Mouse (Mus musculus) lung, adult 2 months (tissue): Measurements from ENCODE around the gene Stk11. TPM values are rescaled to one million over a fixed set of nuclear protein-coding genes. Genes with fewer than 3 reads are reported as not detected.

Source experiments
- DNase-seq: peaks from one replicate; pipeline ENCODE4 v3.0.0; 2022
- H3K4me1 ChIP-seq: fragments of 200-500 bp; 2 replicates; pipeline ENCODE4 v1.6.1; 2011; ENCODE audit warnings: low read length; ENCODE audit not compliant: control insufficient read depth, insufficient read depth
- H3K4me3 ChIP-seq: fragments of 200-500 bp; replicated peaks from 2 replicates; pipeline ENCODE3; 2011; ENCODE audit warnings: low read depth, mild to moderate bottlenecking, control low read depth, low read length; ENCODE audit errors: extremely low read depth
- CTCF ChIP-seq: fragments of 200-500 bp; IDR thresholded peaks from 2 replicates; pipeline ENCODE4 v1.5.1; 2011; ENCODE audit warnings: mild to moderate bottlenecking, low read length, control low read depth; ENCODE audit not compliant: insufficient read depth
- POLR2A ChIP-seq: fragments of 200-500 bp; IDR thresholded peaks from 2 replicates; pipeline ENCODE4 v1.6.1; 2011; ENCODE audit warnings: low read depth, mild to moderate bottlenecking, control low read depth, low read length, borderline replicate concordance; ENCODE audit errors: extremely low read depth
- WGBS: fragments of 180-500 bp; shearing (Covaris S2); methylation state at CpG from one replicate; pipeline ENCODE4 v1.1.7; 2018; 5-methylcytosine and 5-hydroxymethylcytosine counted together
- polyA plus RNA-seq: library from polyadenylated mRNA; depleted of rRNA; stranded (reverse); fragments of >200 nt; gene quantifications from 2 replicates; pipeline ENCODE4 v1.2.3, GENCODE M21; 2012

Gene Stk11
- polyA plus RNA-seq, 1 experiment = 168 TPM

GRCm38 (mm10) chr10:80123932-80124562 is 8.4 kb downstream of the Stk11 start:
- H3K4me3 ChIP-seq = no peak overlapping the region
- WGBS = 82% methylated on average over 9 of the region's 9 CpGs
- H3K4me1 ChIP-seq = no peaks in the 10 kb centered on the region
- TF ChIP-seq POLR2A (no peak), CTCF (no peak)
- DNase-seq = no peak

GRCm38 (mm10) chr10:80127920-80128319 is 12.3 kb downstream of the Stk11 start:
- 95% methylated on average over 8 of the region's 8 CpGs for WGBS
- Histone ChIP-seq H3K4me1 (no peaks in the 10 kb centered on the region), H3K4me3 (no peak overlapping the region)
- no peak for DNase-seq
- no peak for TF ChIP-seq POLR2A

DNA sequence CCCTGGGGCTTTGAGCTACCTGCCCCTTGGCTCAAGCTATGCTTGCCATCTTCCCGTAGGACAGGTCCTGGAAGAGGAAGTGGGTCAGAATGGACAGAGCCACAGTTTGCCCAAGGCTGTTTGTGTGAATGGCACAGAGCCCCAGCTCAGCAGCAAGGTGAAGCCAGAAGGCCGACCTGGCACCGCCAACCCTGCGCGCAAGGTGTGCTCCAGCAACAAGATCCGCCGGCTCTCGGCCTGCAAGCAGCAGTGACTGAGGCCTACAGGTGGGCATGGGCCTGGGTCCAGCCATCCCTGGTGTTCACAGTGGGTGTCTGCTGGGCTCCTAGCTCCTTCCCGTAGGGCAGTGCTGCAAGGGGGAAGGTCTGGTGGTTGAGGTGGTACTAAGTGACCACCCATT is 14.2 kb downstream of the Stk11 start:
- 84% methylated on average over 9 of the region's 9 CpGs for WGBS
- Histone ChIP-seq H3K4me3 (no peak overlapping the region), H3K4me1 (no peaks in the 10 kb centered on the region)
- no peak for DNase-seq
- TF ChIP-seq CTCF (no peak), POLR2A (no peak)

DNA sequence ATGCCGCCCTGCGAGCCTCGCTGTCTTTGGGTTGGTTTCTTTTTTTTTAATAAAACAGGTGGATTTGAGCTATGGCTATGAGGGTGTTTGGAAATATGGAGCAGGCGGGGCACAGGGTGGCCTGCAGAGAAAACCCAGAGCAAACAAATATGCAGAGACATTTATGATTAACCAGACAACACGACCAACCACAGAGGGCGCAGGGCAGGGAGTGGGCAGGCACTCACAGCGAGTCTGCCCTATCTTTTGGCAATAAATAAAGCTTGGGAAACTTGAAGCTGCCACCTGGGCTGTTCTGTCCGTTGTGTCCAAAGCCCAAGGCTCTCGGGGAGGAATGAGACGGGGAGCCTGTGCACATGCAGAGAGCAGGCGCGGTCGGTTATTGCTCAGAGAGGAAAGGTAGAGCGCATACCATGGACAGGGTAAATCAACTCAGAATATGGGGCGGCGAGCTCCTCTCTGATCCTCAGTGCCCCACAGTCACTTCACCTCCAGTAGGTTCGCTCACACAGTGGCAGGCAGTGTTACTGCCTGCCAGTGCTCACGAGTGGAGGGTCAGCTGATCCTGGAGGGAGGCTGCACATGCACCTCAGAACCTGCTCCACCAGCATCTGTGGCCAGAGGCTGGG is 14.9 kb downstream of the Stk11 start:
- 72% methylated on average over 18 of the region's 18 CpGs for WGBS
- DNase-seq = no peak
- no peaks in the 10 kb centered on the region for H3K4me1 ChIP-seq
- no peak overlapping the region for H3K4me3 ChIP-seq
- TF ChIP-seq CTCF (no peak), POLR2A (no peak)

GRCm38 (mm10) chr10:80131316-80131951 is 15.8 kb downstream of the Stk11 start:
- Histone ChIP-seq H3K4me1 (no peaks in the 10 kb centered on the region), H3K4me3 (no peak overlapping the region)
- no peak for TF ChIP-seq POLR2A
- TF ChIP-seq CTCF = no peak
- DNase-seq = no peak
- WGBS = 52% methylated on average over 55 of the region's 55 CpGs

DNA sequence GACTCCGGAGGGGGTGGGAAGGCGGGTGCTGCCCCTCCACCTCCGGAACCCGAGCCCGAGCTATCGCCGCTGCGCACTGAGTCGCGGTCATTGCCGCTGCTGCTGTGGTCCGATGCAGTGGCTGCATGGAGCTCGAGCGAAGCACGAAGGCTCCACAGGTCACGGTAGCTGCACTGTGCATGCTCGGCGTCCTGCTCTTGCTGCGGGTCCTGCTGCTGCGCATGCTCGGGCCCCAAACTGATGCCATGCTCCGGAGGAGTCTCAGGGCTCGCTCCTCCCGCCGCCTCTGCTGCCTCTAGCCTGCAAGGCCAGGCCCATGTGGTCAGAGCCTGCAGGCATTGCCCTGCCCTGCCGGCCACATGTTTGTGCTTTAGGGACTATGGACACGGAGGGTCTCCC is 16.3 kb downstream of the Stk11 start:
- TF ChIP-seq POLR2A (no peak), CTCF (no peak)
- WGBS = 80% methylated on average over 27 of the region's 27 CpGs
- H3K4me1 ChIP-seq = no peaks in the 10 kb centered on the region

GRCm38 (mm10) chr10:80133226-80133849 is 17.7 kb downstream of the Stk11 start:
- 38% methylated on average over 8 of the region's 8 CpGs for WGBS
- no peak for DNase-seq
- TF ChIP-seq POLR2A (no peak), CTCF (no peak)
- H3K4me3 ChIP-seq = no peak overlapping the region
- H3K4me1 ChIP-seq = peaks cover under 1% of the 10 kb centered on the region; the same call in 1 of the 2 replicates

More for the DNA sequence above, 16.3 kb downstream of the Stk11 start:
- DNase-seq = no peak
- no peak overlapping the region for H3K4me3 ChIP-seq

GRCm38 (mm10) chr10:80134421-80134820 is 18.8 kb downstream of the Stk11 start:
- no peak for DNase-seq
- H3K4me1 ChIP-seq = peaks cover 4% of the 10 kb centered on the region; the same call in 1 of the 2 replicates
- H3K4me3 ChIP-seq = no peak overlapping the region
- WGBS = 61% methylated on average over 9 of the region's 9 CpGs
- TF ChIP-seq POLR2A (no peak), CTCF (no peak)

DNA sequence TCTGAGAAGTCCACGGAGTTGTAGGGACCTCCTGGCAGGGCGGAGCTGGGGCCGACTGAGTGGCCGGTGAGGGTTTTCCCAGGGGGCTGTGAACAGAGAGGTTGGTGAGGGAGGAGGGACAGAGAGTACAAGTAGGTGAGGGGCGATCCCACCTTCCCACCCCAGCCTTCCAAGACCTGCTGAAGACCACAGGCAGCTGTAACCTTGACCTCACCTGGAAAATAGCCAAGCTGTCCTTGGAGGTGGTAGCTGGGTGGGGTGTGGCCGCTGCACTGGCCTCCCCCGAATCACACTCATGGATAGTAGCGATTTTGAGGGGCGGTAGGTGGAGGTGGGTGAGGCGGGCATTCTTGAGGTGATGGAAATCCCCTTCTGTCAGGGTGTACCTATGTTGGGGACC is 19.6 kb downstream of the Stk11 start:
- TF ChIP-seq POLR2A (no peak), CTCF (no peak)
- 82% methylated on average over 10 of the region's 10 CpGs for WGBS
- Histone ChIP-seq H3K4me3 (no peak overlapping the region), H3K4me1 (peaks cover 4% of the 10 kb centered on the region; the same call in 1 of the 2 replicates)
- no peak for DNase-seq
